Mouse (Mus musculus) lung, embryonic 16.5 days (tissue): ENCODE measurements around the gene Rasa2. TPM values are rescaled to one million over a fixed set of nuclear protein-coding genes. Genes with fewer than 3 reads are reported as not detected.
A peak's percentile ranks its signal among the peaks of the same experiment; 100 is the strongest.

Experiments
- ATAC-seq: fragments of 200-750 bp; cut with Nextera tagmentation; 2 replicates; pipeline ENCODE4 v1.8.0; 2017; ENCODE audit warnings: low read depth, mild to moderate bottlenecking, moderate library complexity
- H3K27ac ChIP-seq: fragments of 300-500 bp; sonication (generic); 2 replicates; pipeline ENCODE4 v1.5.1; 2014; ENCODE audit warnings: mild to moderate bottlenecking, control low read depth, low read length
- H3K27me3 ChIP-seq: fragments of 300-500 bp; sonication (generic); 2 replicates; pipeline ENCODE4 v1.6.1; 2014; ENCODE audit warnings: low read depth, low read length, mixed read lengths; ENCODE audit not compliant: control insufficient read depth, insufficient read depth
- H3K36me3 ChIP-seq: fragments of 300-500 bp; sonication (generic); 2 replicates; pipeline ENCODE4 v1.6.1; 2014; ENCODE audit warnings: low read length; ENCODE audit not compliant: control insufficient read depth, insufficient read depth
- H3K4me1 ChIP-seq: fragments of 300-500 bp; sonication (generic); replicated peaks from 2 replicates; pipeline ENCODE4 v1.6.1; 2014; ENCODE audit warnings: low read length, mixed read lengths; ENCODE audit not compliant: control insufficient read depth, insufficient read depth
- H3K4me2 ChIP-seq: fragments of 300-500 bp; sonication (generic); 2 replicates; pipeline ENCODE4 v1.6.1; 2014; ENCODE audit warnings: low read depth, low read length, control low read depth
- H3K4me3 ChIP-seq: fragments of 300-500 bp; sonication (generic); 2 replicates; pipeline ENCODE4 v1.5.1; 2014; ENCODE audit warnings: mild to moderate bottlenecking, low read length, control low read depth
- H3K9ac ChIP-seq: fragments of 300-500 bp; sonication (generic); 2 replicates; pipeline ENCODE4 v1.6.1; 2014; ENCODE audit warnings: low read length, control low read depth
- H3K9me3 ChIP-seq: fragments of 300-500 bp; sonication (generic); 2 replicates; pipeline ENCODE4 v1.6.1; 2016; ENCODE audit warnings: low read length; ENCODE audit not compliant: control insufficient read depth
- WGBS: fragments of 180-500 bp; shearing (Covaris S2); extraction: QIAGEN DNeasy Blood & Tissue Kit; methylation state at CpG from one replicate; pipeline ENCODE4 v1.1.7; 2014; 5-methylcytosine and 5-hydroxymethylcytosine counted together
- polyA plus RNA-seq: library from polyadenylated mRNA; unstranded; fragments of >200 nt; fragmentation: Nextera tagmentation; extraction: Ambion mirVana; gene quantifications from 2 replicates; pipeline ENCODE4 v1.2.1, GENCODE M21; 2015

The Rasa2 gene
- polyA plus RNA-seq, 1 experiment from 2014 or later: 18.9 TPM

DNA sequence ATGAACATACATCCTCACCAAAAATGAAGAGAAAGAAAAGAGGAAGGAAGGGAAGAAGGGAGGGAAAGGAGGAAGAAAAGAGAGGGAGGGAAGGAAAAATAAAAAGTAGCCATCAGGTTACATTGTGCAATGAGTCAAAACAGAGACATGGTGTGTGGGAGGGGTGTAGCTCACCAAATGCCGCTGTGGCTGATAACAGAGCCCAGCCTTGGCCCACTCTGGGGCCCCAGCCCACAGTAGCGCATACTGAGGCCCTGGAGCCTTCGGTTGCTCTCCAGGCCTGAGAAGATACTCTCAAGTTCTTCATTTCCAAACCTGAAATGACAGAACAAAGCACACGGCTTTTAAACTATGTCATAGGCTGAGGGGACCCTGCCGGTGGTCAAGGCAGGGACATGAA lies 117.1 kb downstream of the Rasa2 start:
- no peak overlapping the region for H3K4me3 ChIP-seq
- 65% methylated on average over 5 of the region's 5 CpGs for WGBS
- H3K9me3 ChIP-seq: no peaks in the 10 kb centered on the region
- no peak for ATAC-seq
- H3K36me3 ChIP-seq: no peaks in the 10 kb centered on the region
- H3K27ac ChIP-seq: no peak overlapping the region
- no peaks in the 10 kb centered on the region for H3K4me1 ChIP-seq
- no peaks in the 10 kb centered on the region for H3K27me3 ChIP-seq
- no peak overlapping the region for H3K9ac ChIP-seq
- H3K4me2 ChIP-seq: no peak overlapping the region

DNA sequence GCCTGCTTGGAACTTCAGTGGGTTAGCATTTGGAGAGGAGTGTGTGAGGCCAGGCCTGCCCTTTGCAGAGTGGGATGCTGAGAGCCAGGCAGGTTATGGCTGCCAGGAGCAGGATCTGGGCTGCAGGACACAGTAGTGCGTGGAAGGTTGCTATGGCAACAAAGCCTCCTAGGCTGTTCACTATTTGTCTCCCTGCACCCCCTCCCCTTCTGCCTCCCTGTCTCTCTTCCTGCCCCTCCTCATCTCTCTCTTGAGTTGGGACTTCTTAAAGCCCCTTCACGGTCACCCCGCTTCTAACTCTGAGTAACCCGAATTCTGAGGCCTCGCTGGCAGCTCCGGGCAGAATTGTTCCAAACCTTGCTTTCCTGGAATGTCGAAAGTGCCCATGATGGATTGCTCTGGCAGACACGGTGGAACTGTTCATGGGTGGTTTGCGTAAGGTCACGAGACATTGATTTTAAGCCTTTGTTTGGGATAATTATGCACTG lies 125.4 kb downstream of the Rasa2 start:
- H3K4me2 ChIP-seq: 0 out of 2 replicates have a peak overlapping the region, but pooled peaks have one; percentile 7

GRCm38 (mm10) chr9:96505156-96505555 lies 126.3 kb downstream of the Rasa2 start:
- 89% methylated on average over 4 of the region's 4 CpGs for WGBS
- H3K4me2 ChIP-seq: no peak overlapping the region
- H3K36me3 ChIP-seq: no peaks in the 10 kb centered on the region
- ATAC-seq: no peak
- H3K27me3 ChIP-seq: no peaks in the 10 kb centered on the region
- peaks cover 4% of the 10 kb centered on the region for H3K4me1 ChIP-seq
- H3K4me3 ChIP-seq: no peak overlapping the region
- no peak overlapping the region for H3K9ac ChIP-seq
- no peaks in the 10 kb centered on the region for H3K9me3 ChIP-seq
- no peak overlapping the region for H3K27ac ChIP-seq

More for the DNA sequence above, 125.4 kb downstream of the Rasa2 start:
- Histone ChIP-seq H3K27me3 (no peaks in the 10 kb centered on the region), H3K27ac (no peak overlapping the region), H3K36me3 (no peaks in the 10 kb centered on the region), H3K9ac (no peak overlapping the region), H3K4me1 (peaks cover 4% of the 10 kb centered on the region), H3K4me3 (no peak overlapping the region), H3K9me3 (no peaks in the 10 kb centered on the region)
- 7% methylated on average over 10 of the region's 10 CpGs for WGBS
- peak; percentile 65; the same call in 1 of the 2 replicates for ATAC-seq

- Histone ChIP-seq H3K27ac (no peak overlapping the region), H3K4me1 (peaks cover 4% of the 10 kb centered on the region), H3K36me3 (no peaks in the 10 kb centered on the region), H3K9ac (no peak overlapping the region), H3K9me3 (no peaks in the 10 kb centered on the region), H3K4me3 (no peak overlapping the region), H3K4me2 (no peak overlapping the region), H3K27me3 (no peaks in the 10 kb centered on the region)
- 76% methylated on average over 17 of the region's 17 CpGs for WGBS
- no peak for ATAC-seq
Observed at GRCm38 (mm10) chr9:96504116-96504895, 127.1 kb downstream of the Rasa2 start.

DNA sequence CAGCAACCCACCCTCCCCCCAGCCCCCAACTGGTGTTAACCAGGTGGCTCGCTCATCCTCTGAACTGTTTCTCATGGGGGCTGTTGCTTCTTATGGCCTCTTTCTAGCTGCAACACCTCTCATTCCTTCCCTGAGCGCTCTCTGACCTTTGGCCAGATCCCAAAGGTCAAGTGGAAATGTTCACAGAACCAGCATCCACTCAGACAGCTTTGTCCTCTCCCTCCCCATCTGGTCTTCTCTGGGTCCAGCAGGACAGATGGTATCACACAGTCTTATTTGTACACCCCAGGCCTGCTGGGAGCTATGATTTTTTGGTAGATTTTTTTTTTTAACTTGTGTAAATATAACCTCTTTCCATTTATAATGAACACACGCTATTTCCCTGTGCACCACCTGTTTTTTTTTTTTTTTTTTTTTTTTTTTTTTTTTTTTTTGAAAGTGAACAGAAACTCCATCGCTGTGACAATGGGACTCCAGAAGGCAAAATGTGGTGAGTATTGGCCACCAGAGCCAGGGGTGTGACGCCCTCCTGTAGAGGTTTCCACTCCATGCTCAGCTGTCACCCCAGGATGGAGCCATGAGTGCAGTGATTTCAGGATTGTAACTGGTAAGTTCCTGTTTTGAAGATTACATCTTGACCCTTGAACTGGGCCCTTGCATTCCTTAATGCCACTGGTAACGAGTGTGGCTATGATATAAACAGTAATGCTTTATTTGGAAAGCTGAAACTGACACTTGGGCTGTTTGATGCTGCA lies 128.4 kb downstream of the Rasa2 start:
- 62% methylated on average over 6 of the region's 6 CpGs for WGBS
- no peak overlapping the region for H3K4me2 ChIP-seq
- ATAC-seq: no peak
- H3K36me3 ChIP-seq: no peaks in the 10 kb centered on the region
- peaks cover 4% of the 10 kb centered on the region for H3K4me1 ChIP-seq
- H3K9ac ChIP-seq: no peak overlapping the region
- no peak overlapping the region for H3K27ac ChIP-seq
- no peak overlapping the region for H3K4me3 ChIP-seq
- 0 out of 2 replicates have a peak, but pooled peaks cover 4% of the 10 kb centered on the region for H3K9me3 ChIP-seq
- H3K27me3 ChIP-seq: no peaks in the 10 kb centered on the region

- Histone ChIP-seq H3K4me2 (no peak overlapping the region), H3K27ac (no peak overlapping the region), H3K4me1 (peaks cover 3% of the 10 kb centered on the region), H3K9me3 (0 out of 2 replicates have a peak, but pooled peaks cover 4% of the 10 kb centered on the region), H3K27me3 (no peaks in the 10 kb centered on the region), H3K36me3 (no peaks in the 10 kb centered on the region), H3K4me3 (no peak overlapping the region), H3K9ac (no peak overlapping the region)
- no peak for ATAC-seq
- WGBS: 51% methylated on average over 7 of the region's 7 CpGs
Observed at GRCm38 (mm10) chr9:96501217-96501616, 130.2 kb downstream of the Rasa2 start.

GRCm38 (mm10) chr9:96493212-96493611 lies 138.2 kb downstream of the Rasa2 start:
- 0 out of 2 replicates have a peak, but pooled peaks have one; percentile 54 for ATAC-seq
- Histone ChIP-seq H3K27me3 (no peaks in the 10 kb centered on the region), H3K9ac (no peak overlapping the region), H3K4me3 (no peak overlapping the region), H3K27ac (no peak overlapping the region), H3K4me2 (no peak overlapping the region), H3K9me3 (no peaks in the 10 kb centered on the region), H3K4me1 (no peaks in the 10 kb centered on the region; the same call in 1 of the 2 replicates), H3K36me3 (no peaks in the 10 kb centered on the region)
- WGBS: 28% methylated on average over 3 of the region's 3 CpGs

GRCm38 (mm10) chr9:96491810-96492209 lies 139.6 kb downstream of the Rasa2 start:
- Histone ChIP-seq H3K4me2 (no peak overlapping the region), H3K27ac (no peak overlapping the region), H3K4me3 (no peak overlapping the region), H3K4me1 (no peaks in the 10 kb centered on the region; the same call in 1 of the 2 replicates), H3K36me3 (no peaks in the 10 kb centered on the region), H3K27me3 (no peaks in the 10 kb centered on the region), H3K9me3 (no peaks in the 10 kb centered on the region), H3K9ac (no peak overlapping the region)
- ATAC-seq: no peak
- WGBS: 31% methylated on average over 12 of the region's 12 CpGs
